In the genomic region with DNA sequence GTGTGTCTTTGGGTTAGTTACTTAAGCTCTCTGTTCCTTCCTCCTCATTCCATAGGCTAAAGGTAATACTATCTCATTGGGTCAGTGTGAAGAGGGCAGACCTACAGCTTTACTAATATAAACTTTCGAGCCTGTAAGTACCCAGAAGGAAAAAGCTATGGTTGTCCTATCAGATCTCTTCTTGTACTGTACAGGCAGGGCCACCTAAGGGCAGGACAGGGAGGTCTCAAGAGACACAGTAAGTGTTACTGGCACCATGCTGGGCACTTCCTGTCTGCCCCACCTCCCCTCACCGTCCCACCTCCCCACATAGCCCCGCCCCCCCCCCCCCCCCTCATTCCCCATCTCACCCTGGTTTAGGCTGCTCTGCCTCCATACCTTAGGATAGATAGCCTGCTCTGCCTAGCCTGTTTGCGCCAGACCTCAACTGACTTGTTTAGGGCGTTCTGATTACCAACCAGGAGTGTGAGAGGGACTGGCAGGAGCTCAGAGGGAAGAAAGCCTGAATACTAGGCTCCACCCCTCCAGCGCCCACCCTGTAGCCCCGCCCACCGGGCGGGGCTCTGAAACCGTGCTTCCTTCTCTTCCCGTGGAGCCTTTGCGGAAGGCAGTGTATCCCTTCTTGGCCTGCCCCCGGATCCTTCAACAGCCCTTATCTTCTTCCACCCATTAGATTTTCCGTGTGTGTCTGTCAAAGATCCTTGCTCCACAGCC, we compare ENCODE assay signal across 7 mouse cellular contexts.
A peak's percentile ranks its signal among the peaks of the same experiment; 100 is the strongest.
DNase-seq lines count a peak whose midpoint lies in the region; ATAC-seq and TF ChIP-seq lines count a peak whose summit lies in the region.

No protein-coding gene starts in this region.

- peak; percentile 45 for DNase-seq in brain, embryonic 14.5 days (ENCODE audit: low read depth)
- peak; percentile 49 for DNase-seq in heart, postnatal 4 days
- DNase-seq in liver, postnatal 0 days: peak; percentile 42
- no peak for DNase-seq in gastrocnemius, adult 2 months
- DNase-seq in ovary, postnatal 14 days (ENCODE audit: low spot score): no peak

- H3K4me1 ChIP-seq in ES-Bruce4 (ENCODE audit: control insufficient read depth, insufficient read depth, low read length): no peaks in the 10 kb centered on the region
- no peaks in the 10 kb centered on the region for H3K4me1 ChIP-seq in liver, postnatal 0 days (ENCODE audit: insufficient read depth)
- peaks cover 12% of the 10 kb centered on the region for H3K4me1 ChIP-seq in testis, adult 2 months (ENCODE audit: control insufficient read depth, insufficient read depth, low read length)

- no peaks in the 10 kb centered on the region for H3K27me3 ChIP-seq in ES-Bruce4 (ENCODE audit: control insufficient read depth, insufficient read depth, low read length, poor library complexity, severe bottlenecking)
- H3K27me3 ChIP-seq in liver, postnatal 0 days (ENCODE audit: insufficient read depth, low read length): no peaks in the 10 kb centered on the region
- H3K27me3 ChIP-seq in testis, adult 2 months (ENCODE audit: control insufficient read depth, insufficient read depth, low read length): no peaks in the 10 kb centered on the region

- no peak overlapping the region for H3K27ac ChIP-seq in ES-Bruce4 (ENCODE audit: insufficient read depth, low read length)
- no peak overlapping the region for H3K27ac ChIP-seq in liver, postnatal 0 days (ENCODE audit: low read depth)
- H3K27ac ChIP-seq in testis, adult 2 months (ENCODE audit: control insufficient read depth, insufficient read depth, low read depth, low read length): no peak overlapping the region
- H3K27ac ChIP-seq in gastrocnemius, adult 2 months: no peak overlapping the region

- peak overlapping the region; percentile 50 for H3K4me3 ChIP-seq in ES-Bruce4 (ENCODE audit: low read depth, low read length)
- H3K4me3 ChIP-seq in liver, postnatal 0 days (ENCODE audit: low read depth, low read length): no peak overlapping the region
- peak overlapping the region; percentile 33; the same call in 1 of the 2 replicates for H3K4me3 ChIP-seq in testis, adult 2 months (ENCODE audit: control insufficient read depth, low read depth, low read length)
- H3K4me3 ChIP-seq in gastrocnemius, adult 2 months: no peak overlapping the region

- H3K36me3 ChIP-seq in ES-Bruce4 (ENCODE audit: control insufficient read depth, insufficient read depth, low read length, poor library complexity, severe bottlenecking): no peaks in the 10 kb centered on the region
- no peaks in the 10 kb centered on the region for H3K36me3 ChIP-seq in liver, postnatal 0 days (replicated peaks; ENCODE audit: insufficient read depth, low read length)
- H3K36me3 ChIP-seq in testis, adult 2 months (ENCODE audit: control insufficient read depth, insufficient read depth, low read length): no peaks in the 10 kb centered on the region

- no peak for TF ChIP-seq EP300 in ES-Bruce4 (IDR thresholded peaks at IDR 0.05; ENCODE audit: insufficient read depth, low read depth, low read length)
- TF ChIP-seq EP300 in liver, postnatal 0 days (IDR thresholded peaks at IDR 0.05; ENCODE audit: low read depth): no peak

- no peaks in the 10 kb centered on the region for H3K9me3 ChIP-seq in ES-Bruce4 (replicated peaks; ENCODE audit: control insufficient read depth, insufficient read depth, low read length, poor library complexity, severe bottlenecking)
- no peaks in the 10 kb centered on the region for H3K9me3 ChIP-seq in liver, postnatal 0 days (ENCODE audit: low read length)

- H3K9ac ChIP-seq in ES-Bruce4 (ENCODE audit: low read depth, poor library complexity, severe bottlenecking): no peak overlapping the region
- H3K9ac ChIP-seq in liver, postnatal 0 days (replicated peaks): no peak overlapping the region

- intact Hi-C loops in gastrocnemius, adult 2 months (cut with DNase I): no loop called here

- 0 out of 2 replicates have a peak overlapping the region, but pooled peaks have one; percentile 10 for H3K4me2 ChIP-seq in liver, postnatal 0 days (ENCODE audit: low read depth, low read length)

- no peak for TF ChIP-seq CTCF in ES-Bruce4 (IDR thresholded peaks at IDR 0.05; ENCODE audit: low read depth, low read length)
- TF ChIP-seq CTCF in brain, embryonic 14.5 days (IDR thresholded peaks at IDR 0.05; ENCODE audit: borderline replicate concordance, extremely low read depth, insufficient read depth, insufficient read length): no peak
- no peak for TF ChIP-seq CTCF in liver, postnatal 0 days (IDR thresholded peaks at IDR 0.05; ENCODE audit: low read depth)
- TF ChIP-seq CTCF in testis, adult 2 months (IDR thresholded peaks at IDR 0.05; ENCODE audit: control insufficient read depth, insufficient read depth, insufficient replicate concordance, low read depth, low read length): no peak
- no peak for TF ChIP-seq CTCF in gastrocnemius, adult 2 months (IDR thresholded peaks at IDR 0.05)

- 8% methylated on average over 13 of the region's 14 CpGs for WGBS in liver, postnatal 0 days (ENCODE audit: insufficient replicate concordance)

- peak; percentile 35; the same call in 1 of the 2 replicates for ATAC-seq in liver, postnatal 0 days

- TF ChIP-seq POLR2A in ES-Bruce4 (IDR thresholded peaks at IDR 0.05; ENCODE audit: insufficient read depth, low read length): peak; percentile 33
- no peak for TF ChIP-seq POLR2A in brain, embryonic 14.5 days (IDR thresholded peaks at IDR 0.05; ENCODE audit: borderline replicate concordance, extremely low read depth, insufficient read depth, insufficient read length, poor library complexity, severe bottlenecking)
- no peak for TF ChIP-seq POLR2A in testis, adult 2 months (IDR thresholded peaks at IDR 0.05; ENCODE audit: control insufficient read depth, low read depth, low read length)

Comparison
In these comparisons a context has a peak if more than half of its experiments do, and no peak if none do; other contexts are left out.
1. H3K4me3 ChIP-seq: peak in ES-Bruce4 (single experiment) and testis, adult 2 months (single experiment); none in liver, postnatal 0 days (single experiment) and gastrocnemius, adult 2 months (single experiment).
2. DNase-seq: peak in brain, embryonic 14.5 days (single experiment), heart, postnatal 4 days (single experiment) and liver, postnatal 0 days (single experiment); none in gastrocnemius, adult 2 months (single experiment) and ovary, postnatal 14 days (single experiment).